Mouse (Mus musculus) neural tube, embryonic 10.5 days (tissue): ENCODE measurements around the gene Chn2.

ENCODE experiments used
- DNase-seq: peaks from one replicate; pipeline ENCODE4 v3.0.0-alpha.2; 2017; ENCODE audit warnings: low spot score; ENCODE audit errors: extremely low spot score

The Chn2 gene

GRCm38 (mm10) chr6:54117001-54117591 is 77.7 kb downstream of the Chn2 start:
- DNase-seq = no peak

- no peak for DNase-seq
Observed at GRCm38 (mm10) chr6:54118395-54118794, 79.0 kb downstream of the Chn2 start.

GRCm38 (mm10) chr6:54118897-54119296 is 79.5 kb downstream of the Chn2 start:
- DNase-seq = no peak

- no peak for DNase-seq
Observed at GRCm38 (mm10) chr6:54119461-54119860, 80.1 kb downstream of the Chn2 start.

GRCm38 (mm10) chr6:54119885-54120666 is 80.7 kb downstream of the Chn2 start:
- no peak for DNase-seq

- DNase-seq = no peak
Observed at GRCm38 (mm10) chr6:54120889-54121288, 81.5 kb downstream of the Chn2 start.

GRCm38 (mm10) chr6:54124519-54124918 is 85.2 kb downstream of the Chn2 start:
- no peak for DNase-seq

GRCm38 (mm10) chr6:54125536-54125935 is 86.2 kb downstream of the Chn2 start:
- DNase-seq = no peak

GRCm38 (mm10) chr6:54126225-54126992 is 87.1 kb downstream of the Chn2 start:
- DNase-seq = no peak

- no peak for DNase-seq
Observed at GRCm38 (mm10) chr6:54126993-54127697, 87.8 kb downstream of the Chn2 start.

GRCm38 (mm10) chr6:54128702-54129101 is 89.3 kb downstream of the Chn2 start:
- no peak for DNase-seq

GRCm38 (mm10) chr6:54129570-54129969 is 90.2 kb downstream of the Chn2 start:
- DNase-seq = no peak

GRCm38 (mm10) chr6:54130881-54131280 is 91.5 kb downstream of the Chn2 start:
- DNase-seq = no peak

GRCm38 (mm10) chr6:54132576-54132975 is 93.2 kb downstream of the Chn2 start:
- no peak for DNase-seq

- DNase-seq = no peak
Observed at GRCm38 (mm10) chr6:54133231-54133630, 93.9 kb downstream of the Chn2 start.

GRCm38 (mm10) chr6:54138157-54138556 is 98.8 kb downstream of the Chn2 start:
- DNase-seq = no peak

- no peak for DNase-seq
Observed at GRCm38 (mm10) chr6:54140488-54140887, 101.1 kb downstream of the Chn2 start.

- no peak for DNase-seq
Observed at GRCm38 (mm10) chr6:54141165-54141564, 101.8 kb downstream of the Chn2 start.

- no peak for DNase-seq
Observed at GRCm38 (mm10) chr6:54142848-54143651, 103.7 kb downstream of the Chn2 start.

- no peak for DNase-seq
Observed at GRCm38 (mm10) chr6:54143652-54143960, 104.3 kb downstream of the Chn2 start.
